Mouse (Mus musculus) kidney, embryonic 16.5 days (tissue): ENCODE results near the gene Arhgap4. TPM values are rescaled to one million over a fixed set of nuclear protein-coding genes. Genes with fewer than 3 reads are reported as not detected.

Experiments
- ATAC-seq: fragments of 200-750 bp; cut with Nextera tagmentation; 2 replicates; pipeline ENCODE4 v1.8.0; 2017; ENCODE audit warnings: moderate TSS enrichment; ENCODE audit not compliant: low FRiP score, low TSS enrichment
- H3K27ac ChIP-seq: fragments of 300-500 bp; sonication (generic); 2 replicates; pipeline ENCODE4 v1.5.1; 2014; ENCODE audit warnings: low read length
- H3K27me3 ChIP-seq: fragments of 300-500 bp; sonication (generic); 2 replicates; pipeline ENCODE4 v1.6.1; 2014; ENCODE audit warnings: low read length, control low read depth, mixed read lengths; ENCODE audit not compliant: insufficient read depth
- H3K36me3 ChIP-seq: fragments of 300-500 bp; sonication (generic); 2 replicates; pipeline ENCODE4 v1.6.1; 2014; ENCODE audit warnings: low read length, control low read depth, mixed read lengths; ENCODE audit not compliant: insufficient read depth
- H3K4me1 ChIP-seq: fragments of 300-500 bp; sonication (generic); 2 replicates; pipeline ENCODE4 v1.6.1; 2014; ENCODE audit warnings: low read length, control low read depth, mixed read lengths; ENCODE audit not compliant: insufficient read depth
- H3K4me2 ChIP-seq: fragments of 300-500 bp; sonication (generic); replicated peaks from 2 replicates; pipeline ENCODE4 v1.6.1; 2014; ENCODE audit warnings: low read depth, low read length
- H3K4me3 ChIP-seq: fragments of 300-500 bp; sonication (generic); 2 replicates; pipeline ENCODE4 v1.5.1; 2014; ENCODE audit warnings: mild to moderate bottlenecking, low read length
- H3K9ac ChIP-seq: fragments of 300-500 bp; sonication (generic); replicated peaks from 2 replicates; pipeline ENCODE4 v1.6.1; 2014; ENCODE audit warnings: low read length
- H3K9me3 ChIP-seq: fragments of 300-500 bp; sonication (generic); 2 replicates; pipeline ENCODE4 v1.6.1; 2016; ENCODE audit warnings: low read length, control low read depth
- WGBS: fragments of 180-500 bp; shearing (Covaris S2); extraction: QIAGEN DNeasy Blood & Tissue Kit; methylation state at CpG from one replicate; pipeline ENCODE4 v1.1.7; 2014; 5-methylcytosine and 5-hydroxymethylcytosine counted together
- polyA plus RNA-seq: library from polyadenylated mRNA; unstranded; fragments of >200 nt; fragmentation: Nextera tagmentation; extraction: Ambion mirVana; gene quantifications from 2 replicates; pipeline ENCODE4 v1.2.1, GENCODE M21; 2015

Gene Arhgap4
- polyA plus RNA-seq, 1 experiment from 2014 or later = 4.3 TPM

DNA sequence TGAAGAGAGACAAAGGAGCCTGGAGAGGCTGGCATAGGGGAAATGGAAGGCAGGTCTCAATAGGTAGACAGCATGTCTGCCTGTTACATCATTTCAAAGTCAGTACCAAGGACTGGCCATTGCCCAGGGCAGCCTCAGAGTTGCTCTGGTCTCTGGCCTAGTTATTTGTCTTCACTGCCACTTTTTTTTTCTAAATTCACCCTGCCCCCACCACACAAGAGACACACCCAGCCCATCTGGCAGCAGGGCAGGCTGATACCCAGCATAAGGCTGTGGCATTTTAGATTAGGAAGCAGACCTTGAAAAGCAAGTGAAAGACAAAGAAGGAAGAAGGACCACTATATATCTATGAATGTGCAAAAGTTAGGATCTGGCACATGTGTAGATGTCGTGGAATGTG is 53.8 kb downstream of the Arhgap4 start:
- no peaks in the 10 kb centered on the region for H3K4me1 ChIP-seq
- no peaks in the 10 kb centered on the region for H3K36me3 ChIP-seq
- no peaks in the 10 kb centered on the region for H3K27me3 ChIP-seq
- H3K4me2 ChIP-seq = no peak overlapping the region
- no peak overlapping the region for H3K9ac ChIP-seq
- no peak overlapping the region for H3K4me3 ChIP-seq
- H3K9me3 ChIP-seq = no peaks in the 10 kb centered on the region
- ATAC-seq = no peak
- no peak overlapping the region for H3K27ac ChIP-seq
- WGBS = 58% methylated on average over 1 of the region's 1 CpGs

DNA sequence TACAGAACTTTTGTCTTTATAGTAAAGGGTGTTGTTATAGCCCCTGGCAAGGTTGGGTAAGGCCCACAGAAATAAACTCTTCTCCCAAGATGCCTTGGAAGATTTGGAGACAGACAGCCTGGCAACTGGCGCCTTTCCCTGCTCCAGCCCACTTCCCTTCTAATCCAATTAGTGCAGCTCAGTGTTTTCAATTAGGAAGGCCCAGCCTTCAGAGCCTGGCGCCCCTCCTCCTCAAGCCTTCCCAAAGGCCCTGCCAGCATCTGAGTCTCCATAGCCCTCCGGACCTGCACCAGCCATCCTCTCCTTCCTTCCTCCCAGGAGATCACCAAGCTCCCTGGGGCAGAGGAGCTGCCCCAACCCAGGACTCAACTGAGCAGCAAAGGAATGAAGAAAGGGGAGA is 54.4 kb downstream of the Arhgap4 start:
- no peak overlapping the region for H3K4me2 ChIP-seq
- no peak overlapping the region for H3K9ac ChIP-seq
- H3K27ac ChIP-seq = no peak overlapping the region
- no peak overlapping the region for H3K4me3 ChIP-seq
- WGBS = 48% methylated on average over 3 of the region's 3 CpGs
- H3K9me3 ChIP-seq = no peaks in the 10 kb centered on the region
- no peaks in the 10 kb centered on the region for H3K36me3 ChIP-seq
- H3K4me1 ChIP-seq = no peaks in the 10 kb centered on the region
- no peak for ATAC-seq
- no peaks in the 10 kb centered on the region for H3K27me3 ChIP-seq

DNA sequence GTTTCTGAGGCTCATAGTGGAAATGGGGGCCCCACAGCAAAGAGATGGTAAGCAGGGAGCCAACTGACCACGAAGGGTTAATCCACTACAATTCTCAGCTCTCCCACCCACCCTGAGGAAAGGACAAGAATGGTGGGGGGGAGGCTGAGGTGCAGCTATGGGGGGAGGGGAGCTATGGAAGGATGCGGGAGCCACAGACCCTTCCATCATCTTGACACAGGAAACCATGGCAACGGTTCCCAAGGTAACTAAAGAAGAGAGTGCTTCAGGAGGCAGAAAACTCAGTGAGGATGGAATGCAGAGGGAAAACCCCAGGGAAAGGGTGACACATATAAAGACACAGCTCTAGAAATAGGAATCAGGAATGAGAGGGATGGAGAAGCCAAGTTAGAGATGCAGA is 57.0 kb downstream of the Arhgap4 start:
- no peak for ATAC-seq
- Histone ChIP-seq H3K9ac (no peak overlapping the region), H3K4me1 (no peaks in the 10 kb centered on the region), H3K36me3 (no peaks in the 10 kb centered on the region), H3K9me3 (no peaks in the 10 kb centered on the region), H3K27me3 (no peaks in the 10 kb centered on the region), H3K4me3 (no peak overlapping the region), H3K4me2 (no peak overlapping the region), H3K27ac (no peak overlapping the region)
- WGBS = 55% methylated on average over 3 of the region's 3 CpGs

DNA sequence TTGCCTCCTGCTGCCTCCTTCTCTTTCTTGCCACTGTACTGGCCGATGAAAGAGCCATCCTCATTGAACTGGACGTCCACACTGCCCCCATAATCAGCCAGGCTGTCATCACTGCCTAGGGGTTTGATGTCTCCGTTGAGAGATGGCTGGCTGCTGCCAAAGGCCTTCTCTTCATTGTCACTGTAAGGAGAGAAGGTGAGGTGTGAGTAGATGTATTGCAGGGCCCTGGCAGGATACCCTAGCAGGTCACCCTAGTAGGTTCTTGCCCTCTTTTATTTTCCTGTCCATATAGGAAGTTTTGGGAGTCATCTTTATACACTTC is 66.6 kb downstream of the Arhgap4 start:
- Histone ChIP-seq H3K4me1 (no peaks in the 10 kb centered on the region), H3K27me3 (no peaks in the 10 kb centered on the region; the same call in 1 of the 2 replicates)
- 50% methylated on average over 3 of the region's 3 CpGs for WGBS

DNA sequence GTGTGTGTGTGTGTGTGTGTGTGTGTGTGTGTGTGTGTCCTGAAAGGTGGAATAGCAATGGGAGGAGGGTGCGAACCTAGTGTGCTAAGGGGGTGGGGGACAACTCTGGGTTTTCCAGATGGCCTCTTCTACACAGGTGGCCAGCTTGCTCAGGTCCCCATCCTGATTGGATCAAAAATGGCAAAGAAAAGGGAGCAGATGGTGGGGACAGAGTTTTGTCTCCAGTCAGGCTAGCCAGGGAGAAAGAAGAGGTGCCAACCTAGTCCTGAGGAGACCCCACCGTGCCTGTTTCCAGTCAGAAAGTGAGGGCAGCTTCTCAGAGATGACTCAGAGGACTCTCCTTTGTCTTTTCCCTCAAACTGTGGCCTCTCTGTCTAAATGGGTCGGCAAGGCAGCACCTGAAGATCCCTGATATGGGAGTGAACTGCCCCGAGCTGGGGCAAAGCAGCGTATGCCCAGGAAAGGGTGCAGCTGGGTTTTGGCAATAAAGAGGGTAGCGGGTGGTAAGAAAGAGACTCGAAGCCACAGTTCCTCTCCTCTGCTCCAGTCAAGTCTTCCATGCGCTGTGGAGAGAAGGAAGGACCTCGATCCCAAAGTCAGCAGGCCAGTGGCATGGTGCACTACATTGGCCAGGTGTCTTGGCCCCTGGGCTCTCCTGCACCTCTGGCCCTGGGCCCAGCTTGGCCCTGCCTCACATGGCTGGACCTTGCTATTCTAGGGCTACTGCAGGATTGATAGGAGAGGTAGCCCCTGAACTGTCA is 67.2 kb downstream of the Arhgap4 start:
- H3K4me1 ChIP-seq = no peaks in the 10 kb centered on the region
- H3K9me3 ChIP-seq = no peaks in the 10 kb centered on the region
- no peak for ATAC-seq
- no peak overlapping the region for H3K4me2 ChIP-seq
- no peaks in the 10 kb centered on the region; the same call in 1 of the 2 replicates for H3K27me3 ChIP-seq
- no peaks in the 10 kb centered on the region for H3K36me3 ChIP-seq
- H3K4me3 ChIP-seq = no peak overlapping the region
- 83% methylated on average over 9 of the region's 9 CpGs for WGBS
- no peak overlapping the region for H3K9ac ChIP-seq
- no peak overlapping the region for H3K27ac ChIP-seq

More for the DNA sequence above, 66.6 kb downstream of the Arhgap4 start:
- Histone ChIP-seq H3K36me3 (no peaks in the 10 kb centered on the region), H3K27ac (no peak overlapping the region), H3K4me2 (no peak overlapping the region), H3K4me3 (no peak overlapping the region), H3K9me3 (no peaks in the 10 kb centered on the region), H3K9ac (no peak overlapping the region)
- no peak for ATAC-seq

Other genes starting within 250 kb of the Arhgap4 start
- gene Slc6a8, start 248.7 kb downstream of the Arhgap4 start, polyA plus RNA-seq = 7.0 and 8.7 TPM in 2 replicates
- 276 and 282 TPM in 2 replicates for gene Bcap31, start 205.7 kb downstream of the Arhgap4 start, polyA plus RNA-seq
- 16.2 and 17.4 TPM in 2 replicates for gene Abcd1, start 205.3 kb downstream of the Arhgap4 start, polyA plus RNA-seq
- 0.30 and 0.32 TPM in 2 replicates for gene Plxnb3, start 164.8 kb downstream of the Arhgap4 start, polyA plus RNA-seq
- gene Srpk3, start 147.5 kb downstream of the Arhgap4 start, polyA plus RNA-seq = 4.7 and 4.8 TPM in 2 replicates
- 270 and 296 TPM in 2 replicates for gene Idh3g, start 135.0 kb downstream of the Arhgap4 start, polyA plus RNA-seq
- 182 and 199 TPM in 2 replicates for gene Ssr4, start 134.8 kb downstream of the Arhgap4 start, polyA plus RNA-seq
- 0.59 and 0.84 TPM in 2 replicates for gene Pdzd4, start 96.9 kb downstream of the Arhgap4 start, polyA plus RNA-seq
- gene Avpr2, start 29.8 kb downstream of the Arhgap4 start, polyA plus RNA-seq = 7.1 and 7.7 TPM in 2 replicates
- 7.9 and 10.3 TPM in 2 replicates for gene L1cam, start 25.8 kb downstream of the Arhgap4 start, polyA plus RNA-seq
- gene Naa10, start 74 bp upstream of the Arhgap4 start, polyA plus RNA-seq = 147 and 159 TPM in 2 replicates
- gene Renbp, start 9.0 kb upstream of the Arhgap4 start, polyA plus RNA-seq = 65.1 and 66.2 TPM in 2 replicates
- gene Hcfc1, start 44.5 kb upstream of the Arhgap4 start, polyA plus RNA-seq = 54.7 and 61.1 TPM in 2 replicates
- 76.0 and 82.0 TPM in 2 replicates for gene Irak1, start 102.0 kb upstream of the Arhgap4 start, polyA plus RNA-seq
- not detected in 2 replicates for gene Opn1mw, start 205.6 kb upstream of the Arhgap4 start, polyA plus RNA-seq
- gene Mecp2, start 213.5 kb upstream of the Arhgap4 start, polyA plus RNA-seq = 10.0 and 10.3 TPM in 2 replicates
- gene Tex28, start 246.0 kb upstream of the Arhgap4 start, polyA plus RNA-seq = not detected in 2 replicates